Mouse (Mus musculus): Measurements from ENCODE around the gene March1. TPM values are rescaled to one million over a fixed set of nuclear protein-coding genes. Genes with fewer than 3 reads are reported as not detected.
A peak's percentile ranks its signal among the peaks of the same experiment; 100 is the strongest.

Gene March1
- polyA plus RNA-seq, 1 experiment = 4.4 TPM

- H3K4me3 ChIP-seq (replicated peaks; ENCODE audit: insufficient read depth, low read depth, low read length) = no peak overlapping the region
- TF ChIP-seq CTCF (IDR thresholded peaks at IDR 0.05; ENCODE audit: borderline replicate concordance, insufficient read depth, low read depth, low read length) (no peak), POLR2A (IDR thresholded peaks at IDR 0.05; ENCODE audit: borderline replicate concordance, insufficient read depth, low read length) (no peak)
Observed at GRCm38 (mm10) chr8:66437929-66438328, 820.2 kb downstream of the March1 start.

GRCm38 (mm10) chr8:66438468-66438867 is 820.8 kb downstream of the March1 start:
- no peak for DNase-seq
- Histone ChIP-seq H3K4me3 (replicated peaks; ENCODE audit: insufficient read depth, low read depth, low read length) (no peak overlapping the region), H3K27me3 (ENCODE audit: control insufficient read depth, insufficient read depth, low read length) (no peaks in the 10 kb centered on the region), H3K27ac (ENCODE audit: insufficient read depth, low read length) (no peak overlapping the region), H3K4me1 (ENCODE audit: control insufficient read depth, insufficient read depth, low read length) (no peaks in the 10 kb centered on the region)
- TF ChIP-seq POLR2A (IDR thresholded peaks at IDR 0.05; ENCODE audit: borderline replicate concordance, insufficient read depth, low read length) (no peak), CTCF (IDR thresholded peaks at IDR 0.05; ENCODE audit: borderline replicate concordance, insufficient read depth, low read depth, low read length) (no peak)
- WGBS = 73% methylated on average over 4 of the region's 4 CpGs

More at GRCm38 (mm10) chr8:66437929-66438328, 820.2 kb downstream of the March1 start:
- Histone ChIP-seq H3K27me3 (ENCODE audit: control insufficient read depth, insufficient read depth, low read length) (no peaks in the 10 kb centered on the region), H3K4me1 (ENCODE audit: control insufficient read depth, insufficient read depth, low read length) (no peaks in the 10 kb centered on the region), H3K27ac (ENCODE audit: insufficient read depth, low read length) (no peak overlapping the region)
- 84% methylated on average over 3 of the region's 3 CpGs for WGBS
- no peak for DNase-seq

GRCm38 (mm10) chr8:66441123-66441522 is 823.4 kb downstream of the March1 start:
- no peak for DNase-seq
- Histone ChIP-seq H3K27me3 (ENCODE audit: control insufficient read depth, insufficient read depth, low read length) (no peaks in the 10 kb centered on the region), H3K4me1 (ENCODE audit: control insufficient read depth, insufficient read depth, low read length) (no peaks in the 10 kb centered on the region), H3K27ac (ENCODE audit: insufficient read depth, low read length) (no peak overlapping the region), H3K4me3 (replicated peaks; ENCODE audit: insufficient read depth, low read depth, low read length) (no peak overlapping the region)
- TF ChIP-seq CTCF (IDR thresholded peaks at IDR 0.05; ENCODE audit: borderline replicate concordance, insufficient read depth, low read depth, low read length) (no peak), POLR2A (IDR thresholded peaks at IDR 0.05; ENCODE audit: borderline replicate concordance, insufficient read depth, low read length) (no peak)
- 0% methylated on average over 1 of the region's 1 CpGs for WGBS

- no peak for DNase-seq
- no peak overlapping the region for H3K4me3 ChIP-seq (replicated peaks; ENCODE audit: insufficient read depth, low read depth, low read length)
- no peak overlapping the region for H3K27ac ChIP-seq (ENCODE audit: insufficient read depth, low read length)
- H3K4me1 ChIP-seq (ENCODE audit: control insufficient read depth, insufficient read depth, low read length) = no peaks in the 10 kb centered on the region
- WGBS = 23% methylated on average over 1 of the region's 1 CpGs
- H3K27me3 ChIP-seq (ENCODE audit: control insufficient read depth, insufficient read depth, low read length) = no peaks in the 10 kb centered on the region
- TF ChIP-seq CTCF (IDR thresholded peaks at IDR 0.05; ENCODE audit: borderline replicate concordance, insufficient read depth, low read depth, low read length) (no peak), POLR2A (IDR thresholded peaks at IDR 0.05; ENCODE audit: borderline replicate concordance, insufficient read depth, low read length) (no peak)
Observed at GRCm38 (mm10) chr8:66442778-66443177, 825.1 kb downstream of the March1 start.

GRCm38 (mm10) chr8:66444141-66444540 is 826.4 kb downstream of the March1 start:
- 79% methylated on average over 5 of the region's 5 CpGs for WGBS
- Histone ChIP-seq H3K4me3 (replicated peaks; ENCODE audit: insufficient read depth, low read depth, low read length) (no peak overlapping the region), H3K27me3 (ENCODE audit: control insufficient read depth, insufficient read depth, low read length) (no peaks in the 10 kb centered on the region), H3K4me1 (ENCODE audit: control insufficient read depth, insufficient read depth, low read length) (no peaks in the 10 kb centered on the region), H3K27ac (ENCODE audit: insufficient read depth, low read length) (no peak overlapping the region)
- TF ChIP-seq CTCF (IDR thresholded peaks at IDR 0.05; ENCODE audit: borderline replicate concordance, insufficient read depth, low read depth, low read length) (no peak), POLR2A (IDR thresholded peaks at IDR 0.05; ENCODE audit: borderline replicate concordance, insufficient read depth, low read length) (no peak)
- no peak for DNase-seq

GRCm38 (mm10) chr8:66445351-66445750 is 827.7 kb downstream of the March1 start:
- H3K4me3 ChIP-seq (replicated peaks; ENCODE audit: insufficient read depth, low read depth, low read length) = no peak overlapping the region
- 78% methylated on average over 3 of the region's 3 CpGs for WGBS
- TF ChIP-seq POLR2A (IDR thresholded peaks at IDR 0.05; ENCODE audit: borderline replicate concordance, insufficient read depth, low read length) (no peak), CTCF (IDR thresholded peaks at IDR 0.05; ENCODE audit: borderline replicate concordance, insufficient read depth, low read depth, low read length) (no peak)
- H3K4me1 ChIP-seq (ENCODE audit: control insufficient read depth, insufficient read depth, low read length) = no peaks in the 10 kb centered on the region
- DNase-seq = no peak
- no peak overlapping the region for H3K27ac ChIP-seq (ENCODE audit: insufficient read depth, low read length)
- no peaks in the 10 kb centered on the region for H3K27me3 ChIP-seq (ENCODE audit: control insufficient read depth, insufficient read depth, low read length)

- no peak overlapping the region for H3K27ac ChIP-seq (ENCODE audit: insufficient read depth, low read length)
- no peaks in the 10 kb centered on the region for H3K4me1 ChIP-seq (ENCODE audit: control insufficient read depth, insufficient read depth, low read length)
- H3K27me3 ChIP-seq (ENCODE audit: control insufficient read depth, insufficient read depth, low read length) = no peaks in the 10 kb centered on the region
- peak; percentile 15 to 30 for DNase-seq
- TF ChIP-seq POLR2A (IDR thresholded peaks at IDR 0.05; ENCODE audit: borderline replicate concordance, insufficient read depth, low read length) (no peak), CTCF (IDR thresholded peaks at IDR 0.05; ENCODE audit: borderline replicate concordance, insufficient read depth, low read depth, low read length) (peak; percentile 32; the same call in 1 of the 2 replicates)
- H3K4me3 ChIP-seq (replicated peaks; ENCODE audit: insufficient read depth, low read depth, low read length) = no peak overlapping the region
- WGBS = 20% methylated on average over 5 of the region's 5 CpGs
Observed at GRCm38 (mm10) chr8:66450691-66451090, 833.0 kb downstream of the March1 start.

- Histone ChIP-seq H3K27me3 (ENCODE audit: control insufficient read depth, insufficient read depth, low read length) (no peaks in the 10 kb centered on the region), H3K27ac (ENCODE audit: insufficient read depth, low read length) (no peak overlapping the region), H3K4me1 (ENCODE audit: control insufficient read depth, insufficient read depth, low read length) (no peaks in the 10 kb centered on the region), H3K4me3 (replicated peaks; ENCODE audit: insufficient read depth, low read depth, low read length) (no peak overlapping the region)
- DNase-seq = no peak
- TF ChIP-seq CTCF (IDR thresholded peaks at IDR 0.05; ENCODE audit: borderline replicate concordance, insufficient read depth, low read depth, low read length) (no peak), POLR2A (IDR thresholded peaks at IDR 0.05; ENCODE audit: borderline replicate concordance, insufficient read depth, low read length) (no peak)
Observed at GRCm38 (mm10) chr8:66457057-66457456, 839.4 kb downstream of the March1 start.

Measured in cerebellum, adult 2 months (tissue).